Mouse (Mus musculus) G1E (cell line): ENCODE results near the gene Plcb2. TPM values are rescaled to one million over a fixed set of nuclear protein-coding genes. Genes with fewer than 3 reads are reported as not detected.

Source experiments
- ATAC-seq: 2 replicates; pipeline ENCODE4 v1.8.0; 2016; ENCODE audit warnings: mild to moderate bottlenecking; ENCODE audit not compliant: insufficient number of reproducible peaks, poor library complexity, low FRiP score, severe bottlenecking; ENCODE audit errors: extremely low read depth
- DNase-seq: peaks from one replicate; pipeline ENCODE4 v3.0.0; 2012; ENCODE audit warnings: low spot score
- H3K27me3 ChIP-seq: 2 replicates; pipeline ENCODE4 v1.6.1; 2012; ENCODE audit warnings: mild to moderate bottlenecking, low read length, inconsistent platforms; ENCODE audit not compliant: insufficient read depth
- H3K36me3 ChIP-seq: replicated peaks from 2 replicates; pipeline ENCODE3; 2012; ENCODE audit warnings: mild to moderate bottlenecking, inconsistent platforms
- H3K4me1 ChIP-seq: 2 replicates; pipeline ENCODE4 v1.6.1; 2012; ENCODE audit warnings: low read depth, low read length, inconsistent platforms, mixed read lengths; ENCODE audit not compliant: insufficient read depth
- H3K4me3 ChIP-seq: 2 replicates; pipeline ENCODE4 v1.5.1; 2012; ENCODE audit warnings: low read depth, mild to moderate bottlenecking, inconsistent platforms, low read length, moderate library complexity, mixed read lengths
- H3K9me3 ChIP-seq: replicated peaks from 2 replicates; pipeline ENCODE4 v1.6.1; 2012; ENCODE audit warnings: inconsistent platforms
- CTCF ChIP-seq: IDR thresholded peaks from 2 replicates; pipeline ENCODE4 v1.5.1; 2012; ENCODE audit warnings: low read depth, low read length, inconsistent platforms, mixed read lengths
- GATA1 ChIP-seq: IDR thresholded peaks from 2 replicates; pipeline ENCODE4 v1.6.1; 2012; ENCODE audit warnings: borderline replicate concordance, low read length, inconsistent platforms, mixed read lengths
- GATA2 ChIP-seq: IDR thresholded peaks from 2 replicates; pipeline ENCODE4 v1.6.1; 2012; ENCODE audit warnings: low read depth, low read length, inconsistent platforms, borderline replicate concordance
- POLR2AphosphoS5 ChIP-seq: IDR thresholded peaks from 2 replicates; pipeline ENCODE4 v1.6.1; 2012; ENCODE audit warnings: low read depth, low read length, inconsistent platforms; ENCODE audit not compliant: insufficient replicate concordance
- TAL1 ChIP-seq: conservative IDR thresholded peaks from 2 replicates; pipeline ENCODE4 v1.6.1; 2012; ENCODE audit warnings: low read depth, low read length, inconsistent platforms, mixed read lengths
- polyA plus RNA-seq: library from polyadenylated mRNA; stranded (reverse); fragments of >175 nt; gene quantifications from 2 replicates; pipeline ENCODE4 v1.2.3, GENCODE M21; 2012
- total RNA-seq, 2 experiments: library from RNA; stranded (forward) in 1 of 2; stranded (reverse) in 1 of 2; fragments of 200-1000 nt in 1 of 2; fragments of >200 nt in 1 of 2; fragmentation: Nextera tagmentation in 1 of 2; gene quantifications; 2 replicates each; pipeline ENCODE4 v1.2.3; 2014 to 2017

Gene Plcb2
- total and polyA plus RNA-seq, 3 experiments, result 4.5 to 30.6 (median 8.5) TPM

DNA sequence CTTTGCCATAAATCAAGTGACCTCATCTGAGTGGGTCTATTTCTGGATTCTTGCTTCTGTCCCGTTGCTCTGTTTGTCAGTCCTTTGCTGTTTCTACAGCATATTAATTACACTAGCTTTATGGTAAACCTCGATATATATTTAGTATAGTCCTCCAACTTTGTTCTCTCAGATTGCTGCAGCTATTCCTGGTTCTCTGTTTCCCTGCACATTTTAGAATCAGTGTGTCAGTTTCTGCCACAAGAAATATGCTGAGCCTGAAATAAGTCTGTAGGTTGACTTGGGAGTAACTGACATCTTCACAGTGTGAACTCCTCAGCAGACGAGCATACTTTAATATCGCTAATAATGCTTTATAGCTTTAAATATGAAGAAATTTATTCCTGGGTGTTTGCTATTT, 43.1 kb downstream of the Plcb2 start:
- DNase-seq (no peak), ATAC-seq (no peak)
- Histone ChIP-seq H3K27me3 (no peaks in the 10 kb centered on the region), H3K36me3 (peaks cover 87% of the 10 kb centered on the region), H3K4me1 (peaks cover 9% of the 10 kb centered on the region), H3K4me3 (no peak overlapping the region), H3K9me3 (no peaks in the 10 kb centered on the region)
- TF ChIP-seq GATA2 (no peak), TAL1 (no peak), CTCF (no peak), POLR2AphosphoS5 (no peak), GATA1 (no peak)

DNA sequence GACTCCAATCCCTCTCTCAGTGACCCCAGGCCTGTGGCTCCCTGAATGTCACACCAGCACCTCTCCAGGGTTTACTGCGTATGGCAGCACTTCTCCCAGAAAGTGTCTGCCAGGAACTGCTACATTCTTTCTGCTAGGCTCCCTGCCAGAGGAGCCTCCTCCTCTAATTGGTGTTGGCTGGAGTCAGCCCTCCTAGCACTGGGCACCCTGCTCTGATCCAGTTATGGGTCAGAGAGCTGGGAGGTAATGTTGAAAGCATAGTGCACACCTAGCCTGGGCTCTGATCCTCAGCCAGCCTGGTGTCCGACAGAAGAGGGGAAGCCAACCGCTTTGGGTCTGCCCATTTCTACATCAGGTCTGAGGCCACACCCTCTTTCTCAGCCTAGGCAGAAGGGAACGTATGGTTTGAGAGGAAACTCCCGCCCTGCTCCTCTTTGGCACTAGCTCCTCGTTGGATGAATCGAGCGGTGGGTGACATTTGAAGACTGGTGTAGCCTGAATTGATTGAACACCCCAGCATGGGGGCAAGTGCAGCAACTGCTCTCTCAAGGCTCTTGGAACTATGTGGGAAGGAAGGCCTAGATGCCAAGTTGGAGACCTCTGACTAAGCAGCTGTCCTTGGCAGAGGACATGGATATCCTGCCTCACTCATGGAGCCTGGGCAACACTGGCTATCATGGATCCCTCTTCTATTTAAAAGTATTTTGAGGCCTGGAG, 45.5 kb downstream of the Plcb2 start:
- peaks cover 87% of the 10 kb centered on the region for H3K36me3 ChIP-seq

DNA sequence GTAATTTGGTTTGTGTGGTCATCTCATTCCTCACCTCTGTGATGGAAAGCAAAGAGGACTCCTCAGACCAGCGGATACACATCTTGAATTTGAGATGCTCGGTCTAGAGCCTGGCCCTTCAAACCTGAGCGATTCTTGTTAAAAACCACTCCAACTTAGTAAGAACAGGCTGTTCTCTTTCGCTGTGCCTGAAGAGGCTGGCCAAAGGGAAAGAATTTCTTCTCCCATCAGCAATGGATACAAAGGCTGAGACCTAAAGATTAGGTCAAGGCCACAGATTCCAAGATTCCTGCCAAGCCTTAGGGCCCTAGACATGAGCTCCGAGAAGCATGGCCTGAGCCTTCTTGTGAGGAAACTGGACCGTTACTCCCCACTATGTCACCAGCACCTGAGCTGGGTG, 47.3 kb downstream of the Plcb2 start:
- H3K9me3 ChIP-seq, result peaks cover 9% of the 10 kb centered on the region
- peaks cover 23% of the 10 kb centered on the region for H3K4me1 ChIP-seq
- 0 out of 2 replicates have a peak, but pooled peaks cover 5% of the 10 kb centered on the region for H3K27me3 ChIP-seq
- DNase-seq, result no peak
- no peak for TF ChIP-seq GATA2
- no peak for TF ChIP-seq TAL1
- no peak for TF ChIP-seq POLR2AphosphoS5
- no peak for TF ChIP-seq CTCF
- TF ChIP-seq GATA1, result no peak
- no peak for ATAC-seq
- peaks cover 87% of the 10 kb centered on the region for H3K36me3 ChIP-seq
- no peak overlapping the region for H3K4me3 ChIP-seq

More for the DNA sequence above, 45.5 kb downstream of the Plcb2 start:
- no peak for TF ChIP-seq TAL1
- TF ChIP-seq GATA1, result no peak
- TF ChIP-seq CTCF, result no peak
- no peak for TF ChIP-seq GATA2
- no peak for TF ChIP-seq POLR2AphosphoS5
- Histone ChIP-seq H3K4me3 (no peak overlapping the region), H3K9me3 (no peaks in the 10 kb centered on the region), H3K27me3 (no peaks in the 10 kb centered on the region), H3K4me1 (peaks cover 9% of the 10 kb centered on the region)
- no peak for ATAC-seq
- DNase-seq, result no peak

DNA sequence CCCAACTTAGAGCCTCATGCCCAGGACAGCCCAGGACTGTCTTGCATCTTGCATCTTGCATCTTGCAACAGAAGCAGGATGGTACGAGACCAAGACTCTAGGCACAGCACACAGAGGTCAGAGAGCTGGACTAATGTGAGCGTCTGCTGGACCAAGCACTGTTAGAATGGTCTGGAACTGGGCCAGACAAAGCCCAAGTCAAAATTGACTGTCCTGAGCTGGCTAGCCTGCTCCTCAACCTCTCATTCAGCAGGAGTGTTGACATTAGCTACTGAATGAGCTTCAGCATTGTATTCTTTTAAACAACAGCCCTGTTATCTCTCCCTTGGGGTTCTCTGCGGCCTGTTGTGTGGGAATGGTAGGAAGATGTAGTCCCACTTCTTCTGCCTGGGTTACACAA, 48.7 kb downstream of the Plcb2 start:
- peaks cover 90% of the 10 kb centered on the region for H3K36me3 ChIP-seq

DNA sequence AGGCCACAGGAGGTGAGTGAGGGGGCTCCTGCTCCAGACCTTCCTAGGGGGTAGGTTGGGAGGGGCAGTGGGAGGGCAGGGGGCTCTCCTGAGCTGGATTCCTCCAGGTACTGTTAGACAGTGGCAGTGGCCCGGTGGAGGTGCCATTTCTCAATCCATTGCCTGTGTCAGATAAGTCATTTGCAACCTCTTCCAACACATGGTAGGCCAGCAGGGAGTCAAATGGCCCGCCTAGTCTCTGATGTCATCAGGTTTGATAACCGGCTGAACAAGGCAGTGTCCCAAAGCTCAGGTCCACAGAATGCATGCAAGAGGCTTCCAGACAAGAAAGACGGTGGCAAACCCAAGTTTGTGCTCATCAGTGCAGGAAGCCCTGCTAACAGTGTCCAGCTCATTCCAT, 50.4 kb downstream of the Plcb2 start:
- Histone ChIP-seq H3K4me3 (no peak overlapping the region; the same call in 1 of the 2 replicates), H3K27me3 (0 out of 2 replicates have a peak, but pooled peaks cover 5% of the 10 kb centered on the region)
- no peak for TF ChIP-seq GATA1
- no peak for TF ChIP-seq CTCF
- no peak for TF ChIP-seq POLR2AphosphoS5
- no peak for TF ChIP-seq GATA2
- no peak for TF ChIP-seq TAL1

More for the DNA sequence above, 48.7 kb downstream of the Plcb2 start:
- no peak for DNase-seq
- 0 out of 2 replicates have a peak, but pooled peaks cover 5% of the 10 kb centered on the region for H3K27me3 ChIP-seq
- no peak overlapping the region for H3K4me3 ChIP-seq
- TF ChIP-seq GATA1, result no peak
- no peak for TF ChIP-seq TAL1
- no peak for TF ChIP-seq GATA2
- no peak for TF ChIP-seq POLR2AphosphoS5
- no peak for TF ChIP-seq CTCF
- peaks cover 24% of the 10 kb centered on the region for H3K4me1 ChIP-seq
- no peak for ATAC-seq
- peaks cover 9% of the 10 kb centered on the region for H3K9me3 ChIP-seq

DNA sequence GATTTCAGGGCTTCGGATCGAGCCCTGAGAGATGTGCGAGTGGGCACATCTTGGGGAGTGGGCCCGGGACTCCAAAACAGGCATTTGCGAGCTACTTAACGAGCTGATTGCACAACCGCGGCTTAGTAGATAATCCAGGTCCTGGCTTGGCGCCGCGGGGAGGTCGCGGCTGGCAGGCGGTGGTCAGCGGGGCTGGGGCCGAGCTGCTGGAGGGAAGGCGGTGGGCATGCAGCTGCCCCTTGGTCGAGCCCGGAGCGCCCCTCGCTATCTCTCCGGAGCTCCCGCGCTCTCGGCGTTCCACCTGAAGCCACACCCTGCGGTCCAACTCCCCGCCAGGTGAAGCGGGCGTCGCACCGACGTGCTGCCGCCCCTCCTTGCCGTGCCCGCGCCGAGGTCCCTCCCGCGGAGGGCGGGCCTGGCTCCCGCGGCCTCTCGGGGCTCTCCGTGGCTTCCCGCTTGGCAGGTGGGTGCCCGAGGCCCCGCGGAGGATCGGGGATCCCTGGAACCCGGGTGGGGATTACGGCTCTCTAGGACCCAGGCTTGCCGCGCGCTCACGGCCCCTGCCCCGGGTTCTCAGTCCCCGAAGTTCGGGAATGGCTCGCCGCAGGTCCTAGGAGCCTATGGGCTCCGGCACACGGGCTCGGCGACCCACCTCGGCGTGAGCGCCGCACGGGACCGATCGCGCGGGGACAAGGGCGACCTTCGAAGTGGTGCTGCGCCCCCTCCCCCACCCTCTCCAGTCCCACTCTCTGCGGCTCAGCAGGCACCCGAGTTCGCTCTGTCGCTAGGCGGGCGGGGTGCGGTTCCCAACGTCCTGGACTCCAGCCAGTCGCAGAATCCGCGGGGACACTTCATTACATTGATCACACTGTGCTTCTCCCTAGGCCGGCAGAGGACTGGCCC, 51.1 kb downstream of the Plcb2 start:
- no peak for DNase-seq
- Histone ChIP-seq H3K9me3 (peaks cover 9% of the 10 kb centered on the region), H3K36me3 (peaks cover 98% of the 10 kb centered on the region), H3K4me3 (peak overlapping the region; percentile 66; the same call in 1 of the 2 replicates), H3K27me3 (0 out of 2 replicates have a peak, but pooled peaks cover 5% of the 10 kb centered on the region), H3K4me1 (peaks cover 33% of the 10 kb centered on the region)
- no peak for TF ChIP-seq POLR2AphosphoS5
- TF ChIP-seq GATA1, result no peak
- no peak for TF ChIP-seq GATA2
- TF ChIP-seq TAL1, result no peak
- no peak for ATAC-seq

More for the DNA sequence above, 50.4 kb downstream of the Plcb2 start:
- DNase-seq (no peak), ATAC-seq (no peak)
- Histone ChIP-seq H3K36me3 (peaks cover 98% of the 10 kb centered on the region), H3K9me3 (peaks cover 9% of the 10 kb centered on the region), H3K4me1 (peaks cover 34% of the 10 kb centered on the region)
